Mouse (Mus musculus): ENCODE results near the gene Hdx. TPM values are rescaled to one million over a fixed set of nuclear protein-coding genes. Genes with fewer than 3 reads are reported as not detected.

The Hdx gene
- polyA plus RNA-seq (2011; ENCODE audit: insufficient read length, low read depth, missing spikeins) = 2.8 and 3.1 TPM in 2 replicates

GRCm38 (mm10) chrX:111696356-111697282 lies at the start of gene Hdx:
TSS of gene Hdx (minus strand) at chrX:111697079.
- Histone ChIP-seq H3K4me3 (ENCODE audit: insufficient read depth, low read length) (peak within 1 kb of the TSS; percentile 84), H3K4me1 (ENCODE audit: control insufficient read depth, insufficient read depth, low read length) (no peaks in the 10 kb centered on the region), H3K27ac (ENCODE audit: insufficient read depth, low read length) (peak within 1 kb of the TSS; percentile 44)
- peak; percentile 42; the same call in 1 of the 2 replicates for TF ChIP-seq POLR2A (IDR thresholded peaks at IDR 0.05; ENCODE audit: low read depth, low read length)
- TF ChIP-seq CTCF (IDR thresholded peaks at IDR 0.05; ENCODE audit: borderline replicate concordance, insufficient read depth, low read length) = no peak

GRCm38 (mm10) chrX:111685665-111686064 lies 11.2 kb downstream of the Hdx start:
- TF ChIP-seq POLR2A (IDR thresholded peaks at IDR 0.05; ENCODE audit: low read depth, low read length) (no peak), CTCF (IDR thresholded peaks at IDR 0.05; ENCODE audit: borderline replicate concordance, insufficient read depth, low read length) (no peak)
- Histone ChIP-seq H3K4me3 (ENCODE audit: insufficient read depth, low read length) (no peak overlapping the region), H3K27ac (ENCODE audit: insufficient read depth, low read length) (no peak overlapping the region), H3K4me1 (ENCODE audit: control insufficient read depth, insufficient read depth, low read length) (no peaks in the 10 kb centered on the region)

- TF ChIP-seq POLR2A (IDR thresholded peaks at IDR 0.05; ENCODE audit: low read depth, low read length) (no peak), CTCF (IDR thresholded peaks at IDR 0.05; ENCODE audit: borderline replicate concordance, insufficient read depth, low read length) (no peak)
- no peak overlapping the region for H3K4me3 ChIP-seq (ENCODE audit: insufficient read depth, low read length)
- no peak overlapping the region for H3K27ac ChIP-seq (ENCODE audit: insufficient read depth, low read length)
- no peaks in the 10 kb centered on the region for H3K4me1 ChIP-seq (ENCODE audit: control insufficient read depth, insufficient read depth, low read length)
Measured at GRCm38 (mm10) chrX:111671685-111672084, 25.2 kb downstream of the Hdx start.

GRCm38 (mm10) chrX:111660381-111660780 lies 36.5 kb downstream of the Hdx start:
- no peaks in the 10 kb centered on the region for H3K4me1 ChIP-seq (ENCODE audit: control insufficient read depth, insufficient read depth, low read length)

GRCm38 (mm10) chrX:111658671-111659070 lies 38.2 kb downstream of the Hdx start:
- Histone ChIP-seq H3K4me3 (ENCODE audit: insufficient read depth, low read length) (no peak overlapping the region), H3K4me1 (ENCODE audit: control insufficient read depth, insufficient read depth, low read length) (no peaks in the 10 kb centered on the region), H3K27ac (ENCODE audit: insufficient read depth, low read length) (no peak overlapping the region)
- TF ChIP-seq CTCF (IDR thresholded peaks at IDR 0.05; ENCODE audit: borderline replicate concordance, insufficient read depth, low read length) (no peak), POLR2A (IDR thresholded peaks at IDR 0.05; ENCODE audit: low read depth, low read length) (no peak)

More at GRCm38 (mm10) chrX:111660381-111660780, 36.5 kb downstream of the Hdx start:
- Histone ChIP-seq H3K27ac (ENCODE audit: insufficient read depth, low read length) (no peak overlapping the region), H3K4me3 (ENCODE audit: insufficient read depth, low read length) (no peak overlapping the region)
- TF ChIP-seq CTCF (IDR thresholded peaks at IDR 0.05; ENCODE audit: borderline replicate concordance, insufficient read depth, low read length) = no peak
- TF ChIP-seq POLR2A (IDR thresholded peaks at IDR 0.05; ENCODE audit: low read depth, low read length) = no peak

- Histone ChIP-seq H3K4me1 (ENCODE audit: control insufficient read depth, insufficient read depth, low read length) (no peaks in the 10 kb centered on the region), H3K27ac (ENCODE audit: insufficient read depth, low read length) (no peak overlapping the region), H3K4me3 (ENCODE audit: insufficient read depth, low read length) (no peak overlapping the region)
- TF ChIP-seq POLR2A (IDR thresholded peaks at IDR 0.05; ENCODE audit: low read depth, low read length) (no peak), CTCF (IDR thresholded peaks at IDR 0.05; ENCODE audit: borderline replicate concordance, insufficient read depth, low read length) (no peak)
Measured at GRCm38 (mm10) chrX:111644945-111645344, 51.9 kb downstream of the Hdx start.

- TF ChIP-seq CTCF (IDR thresholded peaks at IDR 0.05; ENCODE audit: borderline replicate concordance, insufficient read depth, low read length) (no peak), POLR2A (IDR thresholded peaks at IDR 0.05; ENCODE audit: low read depth, low read length) (no peak)
- Histone ChIP-seq H3K4me3 (ENCODE audit: insufficient read depth, low read length) (no peak overlapping the region), H3K4me1 (ENCODE audit: control insufficient read depth, insufficient read depth, low read length) (no peaks in the 10 kb centered on the region), H3K27ac (ENCODE audit: insufficient read depth, low read length) (no peak overlapping the region)
Measured at GRCm38 (mm10) chrX:111640616-111641015, 56.3 kb downstream of the Hdx start.

GRCm38 (mm10) chrX:111597631-111598161 lies 99.2 kb downstream of the Hdx start:
- Histone ChIP-seq H3K27ac (ENCODE audit: insufficient read depth, low read length) (no peak overlapping the region), H3K4me3 (ENCODE audit: insufficient read depth, low read length) (no peak overlapping the region), H3K4me1 (ENCODE audit: control insufficient read depth, insufficient read depth, low read length) (no peaks in the 10 kb centered on the region)
- TF ChIP-seq POLR2A (IDR thresholded peaks at IDR 0.05; ENCODE audit: low read depth, low read length) (no peak), CTCF (IDR thresholded peaks at IDR 0.05; ENCODE audit: borderline replicate concordance, insufficient read depth, low read length) (no peak)

- Histone ChIP-seq H3K27ac (ENCODE audit: insufficient read depth, low read length) (no peak overlapping the region), H3K4me3 (ENCODE audit: insufficient read depth, low read length) (no peak overlapping the region), H3K4me1 (ENCODE audit: control insufficient read depth, insufficient read depth, low read length) (no peaks in the 10 kb centered on the region)
- TF ChIP-seq POLR2A (IDR thresholded peaks at IDR 0.05; ENCODE audit: low read depth, low read length) (no peak), CTCF (IDR thresholded peaks at IDR 0.05; ENCODE audit: borderline replicate concordance, insufficient read depth, low read length) (no peak)
Measured at GRCm38 (mm10) chrX:111587616-111588015, 109.3 kb downstream of the Hdx start.

GRCm38 (mm10) chrX:111577044-111577443 lies 119.8 kb downstream of the Hdx start:
- Histone ChIP-seq H3K27ac (ENCODE audit: insufficient read depth, low read length) (no peak overlapping the region), H3K4me1 (ENCODE audit: control insufficient read depth, insufficient read depth, low read length) (no peaks in the 10 kb centered on the region), H3K4me3 (ENCODE audit: insufficient read depth, low read length) (no peak overlapping the region)
- TF ChIP-seq POLR2A (IDR thresholded peaks at IDR 0.05; ENCODE audit: low read depth, low read length) (no peak), CTCF (IDR thresholded peaks at IDR 0.05; ENCODE audit: borderline replicate concordance, insufficient read depth, low read length) (no peak)
